In the genomic region with DNA sequence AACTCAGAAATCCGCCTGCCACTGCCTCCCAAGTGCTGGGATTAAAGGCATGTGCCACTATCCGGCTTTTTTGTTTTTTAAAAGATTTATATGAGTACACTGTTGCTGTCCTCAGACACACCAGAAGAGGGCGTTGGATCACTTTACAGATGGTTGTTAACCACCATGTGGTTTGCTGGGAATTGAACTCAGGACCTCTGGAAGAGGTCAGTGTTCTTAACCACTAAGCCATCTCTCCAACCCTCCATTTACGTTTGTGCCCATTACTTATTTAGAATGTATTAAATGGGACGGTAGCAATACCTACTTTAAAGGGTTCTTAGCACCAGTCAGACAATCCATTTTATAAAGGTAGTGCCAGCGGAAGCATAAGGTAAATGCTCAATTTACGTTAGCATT, we compare ENCODE assay signal across 8 mouse cellular contexts. TPM values are rescaled to one million over a fixed set of nuclear protein-coding genes. Genes with fewer than 3 reads are reported as not detected.
DNase-seq lines count a peak whose midpoint lies in the region; TF ChIP-seq lines count a peak whose summit lies in the region.

No protein-coding gene starts in this region.

- peak overlapping the region; percentile 89 for H3K4me3 ChIP-seq in layer of hippocampus, adult 2 months
- peak overlapping the region; percentile 79 for H3K4me3 ChIP-seq in erythroblast, embryonic 14.5 days (replicated peaks)

- TF ChIP-seq CTCF in layer of hippocampus, adult 2 months (conservative IDR thresholded peaks at IDR 0.05): peak; percentile 48

- H3K4me1 ChIP-seq in erythroblast, embryonic 14.5 days (ENCODE audit: control insufficient read depth): peaks cover 19% of the 10 kb centered on the region

- H3K27me3 ChIP-seq in erythroblast, embryonic 14.5 days (ENCODE audit: control insufficient read depth): no peaks in the 10 kb centered on the region

- H3K27ac ChIP-seq in layer of hippocampus, adult 2 months: peak overlapping the region; percentile 76

- no peaks in the 10 kb centered on the region for H3K9me3 ChIP-seq in erythroblast, embryonic 14.5 days (ENCODE audit: control insufficient read depth, low read length)

- H3K36me3 ChIP-seq in erythroblast, embryonic 14.5 days (ENCODE audit: control insufficient read depth): peaks cover 17% of the 10 kb centered on the region

- no peak for DNase-seq in layer of hippocampus, adult 2 months (ENCODE audit: low spot score in 2 of 2)
- DNase-seq in layer of hippocampus, postnatal 25 days (ENCODE audit: extremely low spot score in 1 of 2, low spot score in 1 of 2): no peak
- peak; percentile 77 for DNase-seq in NIH3T3 (ENCODE audit: low read depth)
- DNase-seq in liver: peak; percentile 23
- peak; percentile 47 for DNase-seq in retina, embryonic 14.5 days (ENCODE audit: low spot score)
- no peak for DNase-seq in left cerebral cortex, adult 8-10 months (ENCODE audit: low spot score in 2 of 2)
- DNase-seq in adrenal gland, adult 18-20 months (ENCODE audit: low spot score in 2 of 2): no peak

RNA-seq across cellular contexts. Expression of gene Kif20b, which starts 0.9 kb away (rescaled TPM):
- 1 to 10 TPM in 1 of 2 experiments, under 1 TPM in 1; 1.00 to 1.5 TPM for total RNA-seq in layer of hippocampus, adult 2 months (2021)
- 1 to 10 TPM; 1.0 TPM for total RNA-seq in layer of hippocampus, postnatal 25 days (2021)
- polyA plus RNA-seq in erythroblast, embryonic 14.5 days (2012): 0.36 and 0.38 TPM in 2 replicates
- 1 to 10 TPM in 2 of 4 experiments, under 1 TPM in 2; 0.56 to 1.2 (median 1.0) TPM for total RNA-seq in left cerebral cortex, adult 8-10 months (2022)
- total RNA-seq in adrenal gland, adult 18-20 months (2021): 1 to 10 TPM in 1 of 2 experiments, under 1 TPM in 1; 0.90 to 2.4 TPM

RNA-seq across cellular contexts. Expression of gene Pank1, which starts 42.0 kb away (rescaled TPM):
- total RNA-seq in layer of hippocampus, adult 2 months (2021): 10 to 100 TPM; 19.6 to 21.7 TPM
- 10 to 100 TPM; 19.5 to 20.5 TPM for total RNA-seq in layer of hippocampus, postnatal 25 days (2021)
- polyA plus RNA-seq in erythroblast, embryonic 14.5 days (2012): 0.01 TPM in 1 of 2 replicates, not detected in the other
- 10 to 100 TPM; 19.4 to 21.2 (median 20.4) TPM for total RNA-seq in left cerebral cortex, adult 8-10 months (2022)
- 10 to 100 TPM; 77.0 to 80.4 TPM for total RNA-seq in adrenal gland, adult 18-20 months (2021)

Comparison
In these comparisons a context has a peak if more than half of its experiments do, and no peak if none do; other contexts are left out.
1. DNase-seq: peak in NIH3T3 (single experiment), liver (single experiment) and retina, embryonic 14.5 days (single experiment); none in layer of hippocampus, adult 2 months (0 of 2), layer of hippocampus, postnatal 25 days (0 of 2), left cerebral cortex, adult 8-10 months (0 of 2) and adrenal gland, adult 18-20 months (0 of 2).